Mouse (Mus musculus): ENCODE measurements at regions not wholly inside any gene's neighbourhood (a gene's known extent, or its start where the extent isn't known, plus 50 kb on each side); places are given as distances from the start of the nearest gene placed in this dataset.

- DNase-seq (ENCODE audit: low spot score) = no peak
These were observed 164.0 kb downstream of the 3100002H09Rik start for GRCm38 (mm10) chr4:124446615-124447014.

- no peak for DNase-seq (ENCODE audit: low spot score)
These were observed 166.9 kb downstream of the 3100002H09Rik start for GRCm38 (mm10) chr4:124443613-124444108.

GRCm38 (mm10) chr4:124443130-124443503, 167.5 kb downstream of the 3100002H09Rik start:
- DNase-seq (ENCODE audit: low spot score) = no peak

GRCm38 (mm10) chr4:124442491-124443129, 168.0 kb downstream of the 3100002H09Rik start:
- no peak for DNase-seq (ENCODE audit: low spot score)

- DNase-seq (ENCODE audit: low spot score) = no peak
These were observed 168.7 kb downstream of the 3100002H09Rik start for GRCm38 (mm10) chr4:124441737-124442487.

- no peak for DNase-seq (ENCODE audit: low spot score)
These were observed 175.6 kb downstream of the 3100002H09Rik start for GRCm38 (mm10) chr4:124435040-124435434.

- no peak for DNase-seq (ENCODE audit: low spot score)
These were observed 176.3 kb downstream of the 3100002H09Rik start for GRCm38 (mm10) chr4:124434059-124435039.

- no peak for DNase-seq (ENCODE audit: low spot score)
These were observed 177.1 kb downstream of the 3100002H09Rik start for GRCm38 (mm10) chr4:124433506-124433905.

GRCm38 (mm10) chr4:124431193-124431592, 179.4 kb downstream of the 3100002H09Rik start:
- DNase-seq (ENCODE audit: low spot score) = no peak

- DNase-seq (ENCODE audit: low spot score) = no peak
These were observed 181.8 kb downstream of the 3100002H09Rik start for GRCm38 (mm10) chr4:124428844-124429243.

GRCm38 (mm10) chr4:124422406-124422805, 188.2 kb downstream of the 3100002H09Rik start:
- DNase-seq (ENCODE audit: low spot score) = no peak

- DNase-seq (ENCODE audit: low spot score) = no peak
These were observed 192.2 kb downstream of the 3100002H09Rik start for GRCm38 (mm10) chr4:124418431-124418830.

- no peak for DNase-seq (ENCODE audit: low spot score)
These were observed 193.4 kb downstream of the 3100002H09Rik start for GRCm38 (mm10) chr4:124417176-124417575.

GRCm38 (mm10) chr4:124416266-124416665, 194.3 kb downstream of the 3100002H09Rik start:
- no peak for DNase-seq (ENCODE audit: low spot score)

- no peak for DNase-seq (ENCODE audit: low spot score)
These were observed 196.2 kb downstream of the 3100002H09Rik start for GRCm38 (mm10) chr4:124414386-124414785.

- no peak for DNase-seq (ENCODE audit: low spot score)
These were observed 201.3 kb downstream of the 3100002H09Rik start for GRCm38 (mm10) chr4:124409279-124409678.

GRCm38 (mm10) chr4:124402075-124402474, 208.5 kb downstream of the 3100002H09Rik start:
- no peak for DNase-seq (ENCODE audit: low spot score)

GRCm38 (mm10) chr4:124400741-124401140, 209.9 kb downstream of the 3100002H09Rik start:
- DNase-seq (ENCODE audit: low spot score) = no peak

GRCm38 (mm10) chr4:124400136-124400675, 210.4 kb downstream of the 3100002H09Rik start:
- DNase-seq (ENCODE audit: low spot score) = no peak

GRCm38 (mm10) chr4:124398354-124398753, 212.2 kb downstream of the 3100002H09Rik start:
- no peak for DNase-seq (ENCODE audit: low spot score)

- no peak for DNase-seq (ENCODE audit: low spot score)
These were observed 213.9 kb downstream of the 3100002H09Rik start for GRCm38 (mm10) chr4:124396566-124397283.

Data from yolk sac, embryonic 10.5 days (tissue).